ENCODE assay signal across 8 mouse cellular contexts in genomic region chr5:132540841-132541311, GRCm38 (mm10). TPM values are rescaled to one million over a fixed set of nuclear protein-coding genes. Genes with fewer than 3 reads are reported as not detected.
DNase-seq lines count a peak whose midpoint lies in the region; ATAC-seq lines count a peak whose summit lies in the region.

No protein-coding gene starts in this region.

- no peak for ATAC-seq in lung, embryonic 15.5 days (ENCODE audit: borderline replicate concordance, extremely low read depth, low FRiP score, low TSS enrichment)
- ATAC-seq in heart, embryonic 14.5 days (ENCODE audit: insufficient number of reproducible peaks, insufficient read depth, low FRiP score, low read depth), result no peak
- ATAC-seq in neural tube, embryonic 13.5 days (ENCODE audit: low read depth), result no peak
- ATAC-seq in megakaryocyte-erythroid progenitor cell, adult 5-6 weeks (replicated peaks; ENCODE audit: low FRiP score, low TSS enrichment, poor library complexity, severe bottlenecking), result no peak

- H3K27ac ChIP-seq in lung, embryonic 15.5 days, result no peak overlapping the region
- H3K27ac ChIP-seq in heart, embryonic 14.5 days (replicated peaks in 1 of 2; ENCODE audit: control insufficient read depth in 1 of 2, insufficient read depth in 1 of 2, low read depth in 2 of 2, low read length in 2 of 2), result no peak overlapping the region
- peak overlapping the region; percentile 95 for H3K27ac ChIP-seq in neural tube, embryonic 13.5 days (replicated peaks)

- peak overlapping the region; percentile 93 for H3K4me2 ChIP-seq in lung, embryonic 15.5 days
- H3K4me2 ChIP-seq in heart, embryonic 14.5 days (ENCODE audit: low read length), result peak overlapping the region; percentile 97
- H3K4me2 ChIP-seq in neural tube, embryonic 13.5 days, result peak overlapping the region; percentile 75

- H3K4me1 ChIP-seq in lung, embryonic 15.5 days, result peaks cover 22% of the 10 kb centered on the region
- peaks cover 2 to 14% of the 10 kb centered on the region in 2 experiments; a peak in 2 of 4 replicates for H3K4me1 ChIP-seq in heart, embryonic 14.5 days (ENCODE audit: control insufficient read depth in 2 of 2, insufficient read depth in 2 of 2, low read length in 2 of 2)
- H3K4me1 ChIP-seq in neural tube, embryonic 13.5 days (replicated peaks), result peaks cover 52% of the 10 kb centered on the region

- H3K36me3 ChIP-seq in lung, embryonic 15.5 days, result no peaks in the 10 kb centered on the region
- no peaks in the 10 kb centered on the region for H3K36me3 ChIP-seq in heart, embryonic 14.5 days (ENCODE audit: control insufficient read depth, insufficient read depth, low read length)
- no peaks in the 10 kb centered on the region for H3K36me3 ChIP-seq in neural tube, embryonic 13.5 days

- no peaks in the 10 kb centered on the region; the same call in 1 of the 2 replicates for H3K27me3 ChIP-seq in lung, embryonic 15.5 days
- H3K27me3 ChIP-seq in heart, embryonic 14.5 days (ENCODE audit: control insufficient read depth, insufficient read depth, low read length), result no peaks in the 10 kb centered on the region
- no peaks in the 10 kb centered on the region for H3K27me3 ChIP-seq in neural tube, embryonic 13.5 days

- 2% methylated on average over 7 of the region's 7 CpGs for WGBS in lung, embryonic 15.5 days
- 12% methylated on average over 7 of the region's 7 CpGs for WGBS in heart, embryonic 14.5 days
- 0% methylated on average over 6 of the region's 7 CpGs for WGBS in neural tube, embryonic 13.5 days

- H3K4me3 ChIP-seq in lung, embryonic 15.5 days, result peak overlapping the region; percentile 82
- peak overlapping the region; percentile 64 to 80 for H3K4me3 ChIP-seq in heart, embryonic 14.5 days (ENCODE audit: control insufficient read depth in 1 of 2, insufficient read depth in 1 of 2, low read depth in 1 of 2, low read length in 2 of 2)
- peak overlapping the region; percentile 71 for H3K4me3 ChIP-seq in neural tube, embryonic 13.5 days

- intact Hi-C loops in left cerebral cortex, postnatal 25 days (cut with DNase I), result loop anchor here (5.0 to 10.0 kb wide), 7 partner anchors 69 to 1044 kb away; no protein-coding TSS in a partner anchor

- H3K9me3 ChIP-seq in lung, embryonic 15.5 days, result no peaks in the 10 kb centered on the region
- H3K9me3 ChIP-seq in heart, embryonic 14.5 days (ENCODE audit: control insufficient read depth, low read length), result no peaks in the 10 kb centered on the region
- no peaks in the 10 kb centered on the region for H3K9me3 ChIP-seq in neural tube, embryonic 13.5 days

- peak overlapping the region; percentile 71 for H3K9ac ChIP-seq in lung, embryonic 15.5 days
- H3K9ac ChIP-seq in heart, embryonic 14.5 days (ENCODE audit: low read length), result peak overlapping the region; percentile 87
- peak overlapping the region; percentile 89 for H3K9ac ChIP-seq in neural tube, embryonic 13.5 days

- peak; percentile 11 to 73 for DNase-seq in adrenal gland, adult (ENCODE audit: inconsistent age in 2 of 2, low spot score in 1 of 2)
- DNase-seq in adrenal gland, postnatal 14 days, result no peak
- DNase-seq in lung, adult 18-20 months, result no peak
- DNase-seq in left cerebral cortex, postnatal 25 days (ENCODE audit: low spot score in 2 of 2), result peak; percentile 40 to 54

RNA-seq across cellular contexts. Expression of gene Auts2, which starts 2.3 kb away (rescaled TPM):
- total RNA-seq in adrenal gland, postnatal 14 days (2021), result 38.2 and 50.8 TPM in 2 replicates
- polyA plus RNA-seq in lung, embryonic 15.5 days (2015; fragmentation: Nextera tagmentation; extraction: Ambion mirVana), result 16.2 and 17.0 TPM in 2 replicates
- polyA plus RNA-seq in heart, embryonic 14.5 days (2014; fragmentation: Nextera tagmentation; extraction: Ambion mirVana), result 17.1 and 18.0 TPM in 2 replicates
- 100 to 1,000 TPM in 1 of 2 experiments, 10 to 100 TPM in 1; 95.9 to 104 TPM for total RNA-seq in left cerebral cortex, postnatal 25 days (2021)
- 72.6 and 82.2 TPM in 2 replicates for polyA plus RNA-seq in neural tube, embryonic 13.5 days (2015; fragmentation: Nextera tagmentation; extraction: Ambion mirVana)
- total RNA-seq in megakaryocyte-erythroid progenitor cell, adult 5-6 weeks (2014; fragmentation: Nextera tagmentation), result 0.84 and 3.3 TPM in 2 replicates
- total RNA-seq in megakaryocyte-erythroid progenitor cell, adult 5-6 weeks (2017), result 0.50 TPM in 1 of 2 replicates, not detected in the other

Comparison
In these comparisons a context has a peak if more than half of its experiments do, and no peak if none do; other contexts are left out.
1. DNase-seq: peak in adrenal gland, adult (2 of 2) and left cerebral cortex, postnatal 25 days (2 of 2); none in adrenal gland, postnatal 14 days (single experiment) and lung, adult 18-20 months (0 of 2).
2. Peak in every context shown above with its lines, with median percentiles within 50 percentile points of each other: H3K4me2 ChIP-seq, H3K4me3 ChIP-seq and H3K9ac ChIP-seq.